Mouse (Mus musculus) frontal cortex, adult 2 months (tissue): ENCODE results near the gene Ifna4. TPM values are rescaled to one million over a fixed set of nuclear protein-coding genes. Genes with fewer than 3 reads are reported as not detected.
"Not testable (repeated sequence)": the region's sequence is repeated elsewhere in the genome, so short reads cannot be mapped to it uniquely, and the experiment has no call there.

Experiments
- DNase-seq, 2 experiments: peaks; one replicate each; pipeline ENCODE4 v3.0.0; 2022; ENCODE audit warnings: low spot score in 1 of 2; ENCODE audit errors: extremely low spot score in 1 of 2
- polyA plus RNA-seq: library from polyadenylated mRNA; depleted of rRNA; stranded (reverse); fragments of >200 nt; gene quantifications from 2 replicates; pipeline ENCODE4 v1.2.3, GENCODE M21; 2012; rRNA removed

The Ifna4 gene
- polyA plus RNA-seq: not detected in 2 replicates

GRCm38 (mm10) chr4:88841438-88841911 is at the start of gene Ifna4:
Gene Ifna4 (plus strand): TSS chr4:88841861.
- DNase-seq: no peak

DNA sequence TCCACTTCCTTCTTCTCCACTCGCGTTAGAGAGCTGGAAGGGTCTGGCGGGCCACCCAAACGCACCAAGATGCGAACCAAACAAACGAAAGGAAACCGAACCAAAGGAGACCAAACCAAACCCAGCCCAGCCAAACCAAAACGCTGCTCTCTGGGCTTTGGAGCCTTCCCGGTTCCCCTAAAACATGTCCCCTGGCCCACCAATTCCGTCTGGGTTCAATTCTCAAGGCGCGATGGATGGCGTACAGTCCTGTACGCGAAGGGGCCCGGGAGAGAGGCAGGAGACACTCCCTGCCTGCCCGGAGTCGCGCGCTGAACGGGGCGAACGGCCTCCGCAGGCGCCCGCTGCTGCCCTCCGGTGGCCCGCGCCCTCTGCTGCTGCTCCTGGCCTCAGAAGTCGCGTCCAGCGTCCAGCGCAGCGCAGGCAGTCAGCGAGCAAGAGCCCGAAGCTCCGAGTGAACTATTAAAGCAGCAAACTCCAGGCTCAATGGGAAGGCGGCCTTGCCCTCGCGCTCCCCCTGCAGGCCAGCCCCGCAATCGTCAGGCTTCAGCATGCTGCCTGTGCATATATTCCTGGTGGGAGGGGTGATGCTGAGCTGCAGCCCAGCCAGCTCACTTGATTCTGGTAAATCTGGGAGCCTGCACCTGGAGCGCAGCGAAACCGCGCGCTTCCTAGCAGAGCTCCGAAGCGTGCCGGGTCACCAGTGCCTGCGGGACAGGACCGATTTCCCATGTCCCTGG is 47.6 kb upstream of the Ifna4 start, which contains the start of gene Gm13275:
Gm13275 (plus strand) TSS at position 552 of the 740 bp plus-strand sequence.
- DNase-seq: peak; percentile 44 to 59

GRCm38 (mm10) chr4:88797097-88797496 is 44.6 kb upstream of the Ifna4 start, which contains the start of gene Gm13279:
Gene Gm13279 (plus strand): TSS chr4:88797397.
- not testable (repeated sequence) for DNase-seq

DNA sequence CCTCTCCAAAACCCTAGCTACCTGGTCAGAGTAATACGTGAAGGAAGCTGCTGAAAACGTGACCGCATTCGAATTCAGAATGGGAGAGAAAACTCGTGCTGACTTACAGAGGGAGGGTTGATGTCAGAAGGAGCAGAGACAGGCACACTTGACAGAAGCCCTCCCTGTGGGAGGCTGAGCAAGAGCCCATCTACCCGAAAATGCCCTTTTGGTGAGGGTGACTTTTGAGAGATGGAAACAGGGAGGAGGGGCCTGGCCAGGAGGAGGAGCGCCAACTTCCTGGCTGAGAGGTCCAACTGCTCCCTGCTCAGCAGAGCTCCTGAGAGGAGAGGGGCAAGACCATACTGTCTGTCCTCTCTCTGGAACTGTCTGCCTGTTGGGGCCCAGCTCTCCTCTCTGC is 42.3 kb upstream of the Ifna4 start, which contains the start of gene Gm13285:
Gm13285 (plus strand) TSS at position 301 of the 400 bp plus-strand sequence.
- not testable (repeated sequence) for DNase-seq

DNA sequence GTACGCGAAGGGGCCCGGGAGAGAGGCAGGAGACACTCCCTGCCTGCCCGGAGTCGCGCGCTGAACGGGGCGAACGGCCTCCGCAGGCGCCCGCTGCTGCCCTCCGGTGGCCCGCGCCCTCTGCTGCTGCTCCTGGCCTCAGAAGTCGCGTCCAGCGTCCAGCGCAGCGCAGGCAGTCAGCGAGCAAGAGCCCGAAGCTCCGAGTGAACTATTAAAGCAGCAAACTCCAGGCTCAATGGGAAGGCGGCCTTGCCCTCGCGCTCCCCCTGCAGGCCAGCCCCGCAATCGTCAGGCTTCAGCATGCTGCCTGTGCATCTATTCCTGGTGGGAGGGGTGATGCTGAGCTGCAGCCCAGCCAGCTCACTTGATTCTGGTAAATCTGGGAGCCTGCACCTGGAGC is 38.7 kb upstream of the Ifna4 start, which contains the start of gene Gm13287:
Gm13287 (plus strand) TSS at position 301 of the 400 bp plus-strand sequence.
- not testable (repeated sequence) for DNase-seq

- DNase-seq: not testable (repeated sequence)
Measured at GRCm38 (mm10) chr4:88805231-88805630, 36.4 kb upstream of the Ifna4 start, which contains the start of gene Gm13288. Gene Gm13288 (plus strand): TSS chr4:88805531.

GRCm38 (mm10) chr4:88805761-88806160 is 35.9 kb upstream of the Ifna4 start:
- DNase-seq: not testable (repeated sequence)

DNA sequence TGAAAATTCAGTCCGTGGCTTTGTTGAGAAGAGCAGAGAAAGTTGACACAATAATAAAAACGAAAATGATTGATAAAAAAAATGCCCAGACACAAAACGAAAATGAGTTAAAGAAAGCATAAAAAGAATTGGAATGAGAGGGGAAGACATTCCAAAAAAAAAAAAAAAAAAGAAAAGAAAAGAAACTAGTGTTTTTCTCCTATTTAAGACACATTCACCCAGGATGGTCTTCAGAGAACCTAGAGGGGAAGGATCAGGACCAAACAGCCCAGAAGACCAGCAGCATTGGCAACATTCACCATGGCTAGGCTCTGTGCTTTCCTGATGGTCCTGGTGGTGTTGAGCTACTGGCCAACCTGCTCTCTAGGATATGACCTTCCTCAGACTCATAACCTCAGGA is 25.7 kb upstream of the Ifna4 start, which contains the start of gene Ifna7:
Ifna7 (plus strand) TSS at position 301 of the 400 bp plus-strand sequence.
- no peak for DNase-seq

- no peak for DNase-seq
Measured at GRCm38 (mm10) chr4:88819659-88820058, 22.0 kb upstream of the Ifna4 start, which contains the start of gene Ifna11. Gene Ifna11 (plus strand): TSS chr4:88819959.

DNA sequence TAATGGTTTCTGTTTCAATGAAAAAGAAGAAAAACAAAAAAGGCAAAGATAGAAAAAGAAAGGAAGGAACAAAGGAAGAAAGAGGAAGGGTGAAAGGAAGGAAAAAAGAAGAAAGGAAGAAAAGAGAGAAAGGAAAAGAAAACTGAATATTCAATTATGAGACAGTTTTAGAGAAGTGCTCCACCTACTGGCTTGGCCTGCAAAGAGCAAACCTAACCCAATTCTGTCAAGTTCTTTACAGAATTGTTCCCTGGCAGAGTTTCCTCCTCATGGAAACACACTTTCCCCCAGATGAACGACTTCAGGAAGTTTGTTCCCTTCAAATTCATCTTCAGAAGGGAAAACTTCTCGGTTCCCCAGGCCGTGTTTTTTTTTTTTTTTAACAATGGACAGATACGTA is 18.7 kb upstream of the Ifna4 start:
- DNase-seq: peak in 1 of 2 experiments; percentile 31

GRCm38 (mm10) chr4:88827116-88827515 is 14.5 kb upstream of the Ifna4 start, which contains the start of gene Ifna6:
Gene Ifna6 (plus strand): TSS chr4:88827416.
- DNase-seq: not testable (repeated sequence)

DNA sequence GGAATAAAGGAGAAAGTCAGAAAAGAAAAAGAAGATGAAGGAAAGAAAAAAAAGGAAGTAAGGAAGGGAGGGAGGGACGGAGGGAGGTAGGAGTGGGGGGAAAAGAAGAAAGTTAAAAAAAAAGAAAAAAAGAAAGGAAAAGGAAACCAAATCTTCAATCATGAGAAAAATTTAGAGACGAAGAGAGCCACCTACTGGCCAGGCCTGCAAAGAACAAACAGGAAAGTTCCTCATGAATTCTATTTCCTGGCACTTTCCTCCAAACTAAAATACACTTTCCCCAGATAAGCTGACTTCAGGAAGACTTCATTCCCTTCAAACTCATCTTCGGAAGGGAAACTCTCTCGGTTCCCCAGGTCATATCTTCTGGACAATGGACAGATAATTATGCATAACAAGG is 11.1 kb upstream of the Ifna4 start:
- DNase-seq: peak in 1 of 2 experiments; percentile 61

DNA sequence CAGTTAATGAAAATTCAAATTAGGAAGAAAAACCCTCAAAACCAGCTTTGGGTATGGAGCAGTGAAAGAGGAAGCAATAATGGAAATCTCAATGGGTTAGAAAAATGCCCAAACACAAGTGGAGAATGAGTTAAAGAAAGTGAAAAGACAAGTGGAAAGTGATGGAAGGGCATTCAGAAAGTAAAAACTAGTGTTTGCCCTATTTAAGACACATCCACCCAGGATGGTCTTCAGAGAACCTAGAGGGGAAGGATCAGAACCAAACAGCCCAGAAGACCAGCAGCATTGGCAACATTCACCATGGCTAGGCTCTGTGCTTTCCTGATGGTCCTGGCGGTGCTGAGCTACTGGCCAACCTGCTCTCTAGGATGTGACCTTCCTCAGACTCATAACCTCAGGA is 6.4 kb upstream of the Ifna4 start, which contains the start of gene Ifna5:
Ifna5 (plus strand) TSS at position 301 of the 400 bp plus-strand sequence.
- DNase-seq: not testable (repeated sequence)

GRCm38 (mm10) chr4:88838828-88839227 is 2.8 kb upstream of the Ifna4 start:
- peak in 1 of 2 experiments; percentile 15 for DNase-seq

- no peak for DNase-seq
Measured at GRCm38 (mm10) chr4:88840058-88840457, 1.6 kb upstream of the Ifna4 start.

- DNase-seq: peak in 1 of 2 experiments; percentile 12
Measured at GRCm38 (mm10) chr4:88845334-88845733, 3.7 kb downstream of the Ifna4 start.

GRCm38 (mm10) chr4:88849698-88850097 is 8.0 kb downstream of the Ifna4 start, which contains the start of gene Ifna1:
Gene Ifna1 (plus strand): TSS chr4:88850087.
- no peak for DNase-seq

DNA sequence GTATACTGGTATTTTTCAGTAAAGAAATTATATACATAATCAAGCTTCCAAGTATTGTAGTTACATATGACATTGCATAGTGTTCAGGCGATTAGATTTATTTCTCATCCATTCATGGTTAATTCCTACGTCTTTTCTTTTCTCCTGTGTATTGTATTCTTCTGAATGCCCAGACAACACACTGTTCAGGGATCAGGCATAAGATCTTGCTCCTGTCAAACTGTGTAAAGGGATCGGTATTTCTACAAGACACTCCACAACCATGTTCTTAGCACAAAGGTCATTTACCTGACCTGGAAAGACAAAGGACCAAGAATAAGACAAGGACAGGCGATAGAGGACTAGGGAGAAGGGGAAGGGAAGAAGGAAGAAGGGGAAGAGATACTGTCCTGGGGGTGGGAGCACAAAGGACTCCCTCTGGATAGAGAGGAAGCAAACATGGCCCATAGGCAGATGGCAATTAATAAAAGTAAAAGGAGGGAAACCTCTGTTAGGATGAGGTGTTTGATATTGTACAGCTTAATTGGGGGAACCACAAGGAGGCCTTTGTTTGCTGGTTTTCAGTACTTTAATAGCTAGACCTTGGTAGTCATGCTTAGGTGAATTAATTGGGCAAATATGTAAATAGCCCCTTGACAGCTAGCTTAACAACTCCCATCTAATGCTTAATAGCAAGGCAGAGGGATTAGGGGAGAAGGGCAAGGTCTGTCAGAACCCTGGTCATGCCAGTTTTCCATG is 9.5 kb downstream of the Ifna4 start:
- no peak for DNase-seq

- no peak for DNase-seq
Measured at GRCm38 (mm10) chr4:88859214-88859613, 17.6 kb downstream of the Ifna4 start.

DNA sequence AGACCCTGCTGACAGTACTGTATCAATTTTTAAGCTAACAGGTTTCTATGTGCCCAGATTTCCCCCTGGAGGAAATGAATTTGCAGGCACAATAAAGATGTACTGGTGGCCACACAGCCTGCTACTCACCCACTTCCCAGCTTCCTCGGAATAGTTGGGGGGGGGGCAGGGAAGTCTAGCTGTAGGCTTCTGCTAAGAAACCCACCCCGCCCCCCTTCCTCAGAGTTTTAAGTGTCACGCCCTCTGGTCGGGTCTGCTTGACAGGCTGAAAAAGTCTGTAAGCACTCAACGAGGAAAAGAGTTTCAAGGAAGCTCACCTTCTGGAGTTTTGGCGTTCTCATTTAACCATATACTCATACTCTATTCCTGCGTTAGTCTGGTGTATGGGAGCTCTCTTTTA is 21.6 kb downstream of the Ifna4 start:
- no peak for DNase-seq

DNA sequence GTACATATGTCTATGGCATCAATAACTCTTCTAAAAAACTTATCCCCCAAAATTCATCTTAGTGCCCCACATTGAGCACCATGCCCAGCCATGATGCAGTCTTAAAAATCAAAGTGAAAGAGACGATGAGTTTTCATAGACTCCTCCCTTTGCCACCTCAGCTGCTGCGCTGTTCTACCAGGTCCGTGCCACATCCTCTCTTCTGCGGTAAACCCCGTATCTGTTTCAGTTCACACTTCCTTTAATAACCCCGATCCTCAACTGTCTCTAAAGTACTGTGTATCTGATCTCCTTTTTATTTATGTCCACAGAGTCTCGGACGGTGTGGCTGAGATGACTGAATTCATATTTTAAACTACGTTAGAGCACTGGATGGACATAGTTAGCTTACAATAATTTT is 22.9 kb downstream of the Ifna4 start:
- no peak for DNase-seq
